Mouse (Mus musculus): ENCODE data around the gene Lrrc52. TPM values are rescaled to one million over a fixed set of nuclear protein-coding genes. Genes with fewer than 3 reads are reported as not detected.

Lrrc52 gene
- total RNA-seq (2021) = not detected
- long read RNA-seq, experiment 1 = 0 reads
- long read RNA-seq, experiment 2 = 0 reads

DNA sequence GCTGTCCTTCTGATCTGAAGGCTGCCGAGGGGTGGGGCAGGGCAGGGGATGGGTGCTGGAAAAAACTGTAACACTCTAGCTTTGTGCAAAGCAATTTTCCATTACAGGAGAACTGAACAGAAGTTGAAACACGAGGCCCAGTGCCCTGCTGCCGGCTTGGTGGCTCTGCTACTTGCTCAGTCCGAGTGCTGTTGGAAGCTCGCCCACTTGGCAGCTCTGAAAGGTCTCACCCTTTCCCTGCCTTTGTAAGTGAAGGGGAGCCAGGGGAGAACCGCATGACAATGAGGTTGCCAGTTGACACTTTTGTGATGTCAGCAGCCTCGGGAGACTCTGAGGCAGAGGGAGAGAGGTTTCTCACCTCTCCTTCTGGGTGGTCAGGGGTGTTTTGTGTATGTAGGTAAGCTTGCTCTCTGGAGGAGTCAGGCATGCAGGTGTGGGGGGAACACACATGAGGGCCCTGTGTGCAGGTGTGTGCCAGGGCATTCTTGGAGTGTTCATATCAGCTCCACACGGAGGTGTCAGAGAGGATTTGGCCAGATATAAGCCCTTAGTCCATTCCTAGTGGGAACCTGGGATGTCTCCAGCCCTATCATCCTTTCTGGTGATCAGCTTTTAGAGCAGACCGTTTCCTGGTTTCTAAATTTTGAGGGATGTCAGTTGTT lies at the start of gene Lrrc52:
TSS of gene Lrrc52 (minus strand) at position 16 of the 662 bp plus-strand sequence.
- TF ChIP-seq CTCF (conservative IDR thresholded peaks at IDR 0.05) = no peak
- H3K27ac ChIP-seq = no peak within 1 kb of the TSS
- no peak within 1 kb of the TSS for H3K4me3 ChIP-seq
- DNase-seq (ENCODE audit: low spot score in 2 of 2) = peak; percentile 13 to 52

DNA sequence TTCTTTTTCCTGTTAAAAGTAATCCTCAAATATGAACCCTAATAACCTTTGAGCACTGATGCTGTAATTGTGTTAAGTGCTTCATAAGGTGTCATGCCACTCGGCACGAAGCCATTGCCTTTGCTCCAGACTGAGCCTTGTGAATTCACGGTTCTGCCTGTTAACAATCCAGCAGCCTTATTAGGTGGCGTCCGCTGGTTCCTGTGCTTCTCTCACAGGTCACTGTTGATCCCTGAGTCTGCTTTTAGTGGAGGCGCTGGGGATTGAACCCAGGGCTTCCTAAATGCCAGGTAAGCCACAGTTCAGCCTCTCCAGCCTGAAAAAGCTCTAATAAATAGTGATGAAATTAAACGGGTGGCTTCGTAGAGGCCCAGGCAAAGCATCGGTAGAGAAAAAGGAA lies 45.0 kb upstream of the Lrrc52 start:
- no peak overlapping the region for H3K27ac ChIP-seq
- no peak overlapping the region for H3K4me3 ChIP-seq
- no peak for DNase-seq (ENCODE audit: low spot score in 2 of 2)
- TF ChIP-seq CTCF (conservative IDR thresholded peaks at IDR 0.05) = no peak

DNA sequence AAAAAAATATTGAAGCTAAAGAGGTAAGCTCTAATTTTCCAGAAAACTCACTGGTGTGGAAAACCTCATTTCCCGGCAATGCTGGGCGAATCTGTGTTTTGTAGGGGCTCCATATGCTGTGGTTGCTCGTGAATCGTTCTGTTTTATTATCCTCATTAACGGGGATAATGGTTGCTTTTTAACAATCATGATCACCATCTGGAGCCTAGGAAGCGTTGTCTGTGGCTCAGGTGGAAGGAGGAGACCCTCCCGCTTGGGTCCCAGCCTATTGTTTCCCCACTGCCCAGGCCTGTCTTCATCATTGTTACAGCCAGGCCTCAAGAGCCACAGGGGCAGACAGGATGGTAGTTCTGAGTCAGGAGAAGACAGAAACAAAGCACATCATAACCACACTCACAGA lies 39.5 kb upstream of the Lrrc52 start:
- TF ChIP-seq CTCF (conservative IDR thresholded peaks at IDR 0.05) = no peak
- no peak for DNase-seq (ENCODE audit: low spot score in 2 of 2)
- no peak overlapping the region for H3K4me3 ChIP-seq
- no peak overlapping the region for H3K27ac ChIP-seq

DNA sequence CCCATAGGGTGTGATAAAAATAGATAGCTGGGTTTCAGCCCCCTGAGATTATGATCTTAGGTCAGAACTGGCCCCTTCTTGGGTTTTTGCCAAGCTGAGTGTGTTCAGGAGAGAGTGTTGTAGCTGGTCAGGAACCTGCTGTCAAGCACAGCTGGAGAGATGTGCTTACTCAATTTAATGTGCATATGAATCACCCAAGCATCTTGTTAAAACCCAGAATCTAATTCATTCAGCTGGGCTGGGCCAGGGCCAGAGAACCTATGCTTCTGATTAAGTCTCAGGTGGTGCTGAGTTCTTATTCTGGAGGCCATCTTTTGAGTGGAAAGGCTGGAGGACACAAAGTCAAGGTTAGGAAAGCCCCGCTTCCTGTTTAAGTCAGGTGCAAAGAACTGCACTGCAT lies 38.8 kb upstream of the Lrrc52 start:
- no peak overlapping the region for H3K27ac ChIP-seq
- TF ChIP-seq CTCF (conservative IDR thresholded peaks at IDR 0.05) = no peak

DNA sequence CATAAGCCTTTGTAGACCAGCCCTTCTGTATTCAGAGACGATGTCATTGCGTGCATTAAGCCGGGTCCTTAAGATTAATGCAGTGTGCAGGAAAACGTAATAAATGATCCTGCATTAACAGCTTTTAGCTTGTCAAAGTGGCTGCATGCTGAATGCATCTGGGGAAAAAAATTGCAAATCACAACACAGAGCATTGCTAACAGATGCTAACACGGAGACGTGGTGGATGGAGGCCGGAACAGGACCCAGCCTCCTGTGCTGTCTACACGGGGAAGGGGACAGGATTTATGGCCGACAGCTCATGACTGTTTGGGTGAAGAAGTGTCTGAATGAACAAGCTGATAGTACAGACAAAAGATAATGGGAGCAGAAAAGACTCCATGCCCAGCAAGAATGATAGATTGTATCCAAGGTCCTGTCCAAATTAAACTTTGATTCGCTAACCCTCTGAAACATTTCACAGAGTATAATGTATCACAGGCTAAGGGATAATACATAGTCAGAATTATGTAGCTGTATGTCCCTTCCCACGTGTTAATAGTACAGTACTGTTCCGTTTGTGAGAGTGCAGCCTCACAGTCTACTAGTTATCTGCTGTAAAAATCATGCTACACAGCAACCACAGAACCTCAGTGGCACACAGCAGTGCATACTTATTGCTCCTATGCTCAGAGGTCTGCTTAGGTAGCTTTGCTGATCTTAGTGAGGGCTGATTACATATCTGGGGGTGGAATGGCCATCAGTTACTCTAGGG lies 32.7 kb upstream of the Lrrc52 start:
- Histone ChIP-seq H3K4me3 (no peak overlapping the region), H3K27ac (0 out of 2 replicates have a peak overlapping the region, but pooled peaks have one; percentile 3)
- no peak for DNase-seq (ENCODE audit: low spot score in 2 of 2)
- TF ChIP-seq CTCF (conservative IDR thresholded peaks at IDR 0.05) = no peak

More for the DNA sequence above, 38.8 kb upstream of the Lrrc52 start:
- no peak overlapping the region for H3K4me3 ChIP-seq
- DNase-seq (ENCODE audit: low spot score in 2 of 2) = no peak

DNA sequence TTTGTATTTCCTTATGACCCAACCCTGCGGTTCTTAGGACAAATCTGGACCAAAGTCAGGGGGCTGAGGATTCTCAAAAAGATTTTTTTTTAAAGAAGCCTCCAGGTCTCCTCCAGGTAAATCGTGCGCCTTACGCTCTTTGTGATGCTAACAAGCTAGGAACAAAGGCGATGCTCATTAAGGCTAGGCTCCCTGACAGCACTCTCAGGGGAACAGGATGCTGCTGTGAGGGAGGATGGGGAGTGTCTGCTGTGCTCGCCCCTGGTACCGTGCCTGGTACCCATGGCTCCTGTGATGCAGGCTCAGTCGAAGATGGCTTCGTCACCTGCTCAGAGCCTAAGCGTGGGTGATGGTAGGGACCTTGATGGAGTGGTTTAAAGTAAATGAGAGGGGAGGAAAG lies 31.4 kb upstream of the Lrrc52 start:
- Histone ChIP-seq H3K4me3 (no peak overlapping the region), H3K27ac (no peak overlapping the region)
- no peak for TF ChIP-seq CTCF (conservative IDR thresholded peaks at IDR 0.05)
- DNase-seq (ENCODE audit: low spot score in 2 of 2) = no peak

DNA sequence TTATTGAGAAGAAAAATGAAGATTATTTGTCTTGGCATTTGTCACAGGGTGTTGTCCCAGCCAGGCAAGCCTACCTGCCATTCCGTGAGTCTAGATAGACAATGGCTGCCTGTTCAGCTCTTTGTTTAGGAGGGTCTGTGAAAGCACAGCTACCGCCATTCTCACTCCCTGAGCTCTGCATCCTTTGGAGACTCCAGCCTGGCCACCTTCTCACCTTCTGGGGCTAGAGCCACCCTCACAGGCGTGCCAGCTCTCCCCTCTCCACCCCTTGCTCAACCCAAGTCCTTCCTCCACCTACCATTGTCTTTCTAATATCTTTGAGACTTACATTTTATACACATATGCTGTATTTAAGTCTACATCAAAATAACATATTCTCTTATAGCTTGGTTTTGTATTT lies 31.0 kb upstream of the Lrrc52 start:
- no peak for TF ChIP-seq CTCF (conservative IDR thresholded peaks at IDR 0.05)
- no peak for DNase-seq (ENCODE audit: low spot score in 2 of 2)
- no peak overlapping the region for H3K4me3 ChIP-seq
- H3K27ac ChIP-seq = no peak overlapping the region

DNA sequence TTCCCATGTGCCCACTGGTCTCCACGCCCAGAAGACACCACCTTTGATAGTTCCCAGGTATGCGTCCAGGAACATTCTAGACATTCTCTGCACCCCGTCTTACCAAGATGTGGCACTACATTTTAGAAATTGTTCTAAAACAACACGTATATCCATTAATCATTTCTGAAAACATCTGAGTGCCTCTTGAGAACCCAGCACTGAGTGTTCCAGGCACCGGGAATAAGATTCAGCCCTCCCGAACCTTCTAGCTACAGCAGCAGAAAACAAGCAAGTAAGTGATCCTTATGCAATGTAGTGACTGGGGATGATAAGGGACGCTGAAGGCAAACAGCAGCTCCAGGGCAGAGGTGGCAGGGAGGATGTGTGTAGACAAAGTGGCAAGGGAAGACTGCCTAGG lies 24.9 kb upstream of the Lrrc52 start:
- TF ChIP-seq CTCF (conservative IDR thresholded peaks at IDR 0.05) = no peak
- DNase-seq (ENCODE audit: low spot score in 2 of 2) = no peak
- H3K4me3 ChIP-seq = no peak overlapping the region
- H3K27ac ChIP-seq = no peak overlapping the region

DNA sequence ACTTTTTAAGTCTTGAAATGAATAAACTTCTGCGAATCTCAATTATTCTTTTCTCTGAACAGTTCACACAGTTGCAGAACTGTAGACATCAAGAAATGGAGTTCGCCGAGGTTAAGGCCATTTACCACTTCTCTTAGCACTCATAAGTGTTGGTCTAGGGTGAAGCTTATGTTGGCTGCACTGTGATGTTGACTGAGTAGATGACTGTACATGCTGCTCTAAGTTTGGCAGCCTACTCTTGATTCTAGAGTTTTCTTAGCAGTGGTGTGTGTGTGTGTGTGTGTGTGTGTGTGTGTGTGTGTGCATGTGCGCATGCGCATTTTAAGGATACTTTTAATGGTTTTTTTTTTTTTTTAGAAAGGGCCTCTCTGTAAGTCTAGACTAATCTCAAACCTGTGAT lies 21.4 kb upstream of the Lrrc52 start:
- no peak for TF ChIP-seq CTCF (conservative IDR thresholded peaks at IDR 0.05)
- DNase-seq (ENCODE audit: low spot score in 2 of 2) = no peak
- Histone ChIP-seq H3K27ac (no peak overlapping the region), H3K4me3 (no peak overlapping the region)

DNA sequence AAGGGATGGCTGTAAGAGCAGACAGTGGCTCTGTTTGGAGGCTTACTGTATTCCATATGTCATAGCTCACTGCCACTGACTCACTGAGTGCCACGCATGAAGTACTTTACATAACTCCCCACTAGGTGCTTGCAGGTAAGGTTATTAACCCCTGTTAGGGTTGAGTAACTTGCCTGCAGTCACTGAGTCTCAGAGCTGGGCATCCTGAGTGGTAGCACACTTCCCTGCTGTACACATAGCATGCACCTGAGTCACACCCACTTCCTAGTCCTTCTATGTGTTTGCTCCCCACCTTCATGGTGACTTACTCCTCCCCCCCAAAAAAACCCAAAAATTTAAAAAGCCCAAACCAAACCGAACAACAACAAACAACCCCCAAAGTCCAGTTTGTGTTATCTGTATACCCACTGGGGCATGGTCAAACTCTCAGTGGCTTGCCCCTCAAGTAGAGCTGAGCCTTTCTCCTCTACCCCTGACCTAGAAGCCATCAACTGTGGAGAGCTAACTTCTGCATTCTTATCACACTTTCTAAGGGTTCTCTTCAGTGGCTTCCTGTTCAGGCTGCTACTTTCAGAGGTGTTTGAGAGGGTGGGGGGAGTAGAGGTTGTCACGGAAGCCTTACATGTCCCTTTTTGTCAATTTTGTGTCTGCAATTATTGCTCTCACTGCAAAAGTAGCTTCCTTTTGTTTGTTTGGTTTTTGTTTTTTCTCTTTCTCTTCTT lies 20.5 kb upstream of the Lrrc52 start:
- Histone ChIP-seq H3K27ac (no peak overlapping the region), H3K4me3 (no peak overlapping the region)
- no peak for TF ChIP-seq CTCF (conservative IDR thresholded peaks at IDR 0.05)
- no peak for DNase-seq (ENCODE audit: low spot score in 2 of 2)

DNA sequence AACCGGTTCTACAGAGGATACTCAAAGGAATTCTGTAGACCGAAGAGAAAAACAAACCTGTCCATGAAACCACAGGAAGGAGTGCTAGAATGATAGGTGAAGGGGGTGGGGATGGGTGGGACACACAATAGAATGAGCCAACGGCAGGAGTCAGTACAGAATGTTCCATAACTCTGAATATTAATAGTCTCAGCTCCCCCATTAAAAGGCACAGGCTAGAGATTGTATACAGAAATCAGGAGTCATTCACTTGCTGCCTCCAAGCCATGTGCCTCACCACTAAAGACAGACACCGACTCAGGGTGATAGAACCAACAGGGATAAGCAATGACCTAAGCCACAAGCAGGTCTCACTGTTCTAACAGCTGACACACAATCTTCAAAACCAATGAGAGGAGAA lies 16.3 kb upstream of the Lrrc52 start:
- Histone ChIP-seq H3K4me3 (no peak overlapping the region), H3K27ac (no peak overlapping the region)
- TF ChIP-seq CTCF (conservative IDR thresholded peaks at IDR 0.05) = no peak
- no peak for DNase-seq (ENCODE audit: low spot score in 2 of 2)

DNA sequence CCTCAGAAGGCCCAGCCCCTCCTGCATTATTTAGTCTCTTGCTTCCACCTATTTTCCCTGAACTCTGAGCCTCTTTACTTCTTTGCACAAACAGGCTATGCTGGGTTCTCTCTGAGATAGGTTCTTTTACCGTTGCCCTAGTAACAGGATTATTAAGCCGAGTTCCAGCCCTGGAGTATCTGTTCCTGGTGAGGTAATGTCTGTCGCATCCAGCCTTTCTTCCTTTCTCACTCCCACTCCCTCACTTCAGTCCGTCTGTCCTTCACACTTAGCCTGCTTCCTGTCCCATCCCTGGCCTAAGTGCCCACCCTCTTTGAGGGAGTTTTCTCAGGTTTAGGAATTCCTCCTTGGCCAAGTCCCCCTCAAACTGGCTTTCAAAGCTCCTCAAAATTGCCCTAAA lies 7.0 kb upstream of the Lrrc52 start:
- Histone ChIP-seq H3K27ac (peak overlapping the region; percentile 47; the same call in 1 of the 2 replicates), H3K4me3 (no peak overlapping the region)
- no peak for TF ChIP-seq CTCF (conservative IDR thresholded peaks at IDR 0.05)
- DNase-seq (ENCODE audit: low spot score in 2 of 2) = peak; percentile 36 to 64

DNA sequence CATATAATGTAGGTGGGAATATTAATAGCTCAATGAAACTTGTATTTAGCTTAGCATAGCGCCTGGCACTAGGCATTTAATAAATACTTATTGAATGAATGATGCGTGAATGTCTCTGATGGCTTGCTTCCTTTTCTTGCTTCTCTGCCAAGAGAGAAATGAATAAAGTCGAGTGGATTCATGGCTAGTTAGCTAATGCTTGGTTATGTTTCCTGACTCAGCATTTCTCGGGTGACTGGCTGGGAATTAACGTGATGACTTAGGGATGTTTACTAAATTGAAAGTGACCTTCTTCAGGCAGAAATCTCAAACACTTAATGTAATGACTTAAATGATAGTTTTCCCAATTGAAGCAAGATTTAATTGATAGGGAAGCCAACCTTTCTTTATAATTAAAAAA lies 1.3 kb upstream of the Lrrc52 start:
- TF ChIP-seq CTCF (conservative IDR thresholded peaks at IDR 0.05) = no peak
- H3K27ac ChIP-seq = no peak overlapping the region
- no peak overlapping the region for H3K4me3 ChIP-seq
- no peak for DNase-seq (ENCODE audit: low spot score in 2 of 2)

Measured in layer of hippocampus, adult 2 months (tissue).